Mouse (Mus musculus): ENCODE results near the gene Col4a4.

Col4a4 gene

GRCm38 (mm10) chr1:82429061-82429460 lies 157.6 kb downstream of the Col4a4 start:
- peak; percentile 73 to 92 for DNase-seq (ENCODE audit: inconsistent age in 2 of 2, low spot score in 1 of 2)

- DNase-seq (ENCODE audit: inconsistent age in 2 of 2, low spot score in 1 of 2): no peak
Measured at GRCm38 (mm10) chr1:82427729-82428128, 158.9 kb downstream of the Col4a4 start.

GRCm38 (mm10) chr1:82415641-82416040 lies 171.0 kb downstream of the Col4a4 start:
- DNase-seq (ENCODE audit: inconsistent age in 2 of 2, low spot score in 1 of 2): no peak

GRCm38 (mm10) chr1:82414434-82415045 lies 172.1 kb downstream of the Col4a4 start:
- no peak for DNase-seq (ENCODE audit: inconsistent age in 2 of 2, low spot score in 1 of 2)

GRCm38 (mm10) chr1:82412085-82412484 lies 174.6 kb downstream of the Col4a4 start:
- no peak for DNase-seq (ENCODE audit: inconsistent age in 2 of 2, low spot score in 1 of 2)

GRCm38 (mm10) chr1:82411521-82411920 lies 175.1 kb downstream of the Col4a4 start:
- DNase-seq (ENCODE audit: inconsistent age in 2 of 2, low spot score in 1 of 2): no peak

- DNase-seq (ENCODE audit: inconsistent age in 2 of 2, low spot score in 1 of 2): no peak
Measured at GRCm38 (mm10) chr1:82410548-82410947, 176.1 kb downstream of the Col4a4 start.

GRCm38 (mm10) chr1:82409271-82409670 lies 177.4 kb downstream of the Col4a4 start:
- no peak for DNase-seq (ENCODE audit: inconsistent age in 2 of 2, low spot score in 1 of 2)

- no peak for DNase-seq (ENCODE audit: inconsistent age in 2 of 2, low spot score in 1 of 2)
Measured at GRCm38 (mm10) chr1:82407786-82408185, 178.9 kb downstream of the Col4a4 start.

Data from adrenal gland, adult (tissue).